Mouse (Mus musculus): ENCODE measurements around the gene Lin7b.

DNA sequence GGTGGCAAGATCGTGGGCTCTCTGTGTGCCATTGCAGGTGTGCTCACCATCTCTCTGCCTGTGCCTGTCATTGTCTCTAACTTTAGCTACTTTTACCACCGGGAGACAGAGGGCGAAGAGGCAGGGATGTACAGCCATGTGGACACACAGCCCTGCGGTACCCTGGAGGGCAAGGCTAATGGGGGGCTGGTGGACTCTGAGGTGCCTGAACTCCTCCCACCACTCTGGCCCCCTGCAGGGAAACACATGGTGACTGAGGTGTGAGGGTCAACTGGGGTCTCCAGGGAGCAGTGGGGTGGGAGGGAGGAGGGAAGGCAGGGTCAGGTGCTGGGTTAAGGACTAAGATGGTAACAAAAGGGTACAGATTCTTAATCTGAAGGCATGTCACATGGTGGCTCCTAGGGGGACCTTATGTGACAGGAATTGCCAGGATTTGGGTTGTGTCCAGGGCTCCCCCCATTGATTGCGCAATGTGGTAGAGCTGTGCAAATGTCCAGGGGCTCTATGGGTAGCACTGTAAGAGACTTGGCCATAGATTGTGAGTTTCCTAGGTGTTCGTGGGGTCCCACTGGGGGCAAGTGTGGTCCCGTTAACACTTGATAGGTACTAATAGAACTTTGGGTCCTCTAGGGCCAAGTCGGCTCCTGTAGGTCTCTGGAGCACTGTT lies 39.2 kb upstream of the Lin7b start:
- TF ChIP-seq POLR2A (IDR thresholded peaks at IDR 0.05; ENCODE audit: control insufficient read depth, extremely low read depth, insufficient read depth, low read length, poor library complexity) (no peak), CTCF (IDR thresholded peaks at IDR 0.05; ENCODE audit: borderline replicate concordance, control insufficient read depth, extremely low read depth, insufficient read depth, low read length, poor library complexity) (no peak)

Measured in thymus, adult 2 months (tissue).